Mouse (Mus musculus): ENCODE data around the gene Cnnm4.
"Not testable (repeated sequence)": the region's sequence is repeated elsewhere in the genome, so short reads cannot be mapped to it uniquely, and the experiment has no call there.

DNA sequence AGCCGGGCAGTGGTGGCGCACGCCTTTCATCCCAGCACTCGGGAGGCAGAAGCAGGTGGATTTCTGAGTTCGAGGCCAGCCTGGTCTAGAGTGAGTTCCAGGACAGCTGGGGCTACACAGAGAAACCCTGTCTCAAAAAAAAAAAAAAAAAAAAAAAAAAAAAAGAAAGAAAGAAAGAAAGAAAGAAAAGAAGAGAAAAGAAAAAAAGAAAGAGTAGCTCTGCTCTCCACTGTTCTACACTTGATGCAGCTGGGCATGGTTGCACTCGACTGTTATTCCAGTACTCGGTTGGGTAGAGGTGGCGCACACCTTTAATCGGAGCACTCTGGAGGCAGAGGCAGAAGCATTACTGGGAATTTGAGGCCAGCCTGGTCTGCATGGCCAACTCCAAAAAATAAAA is 65.4 kb downstream of the Cnnm4 start, which contains the start of gene Ankrd23:
- TF ChIP-seq CTCF (IDR thresholded peaks at IDR 0.05; ENCODE audit: low read depth, low read length); POLR2A (IDR thresholded peaks at IDR 0.05; ENCODE audit: extremely low read depth, insufficient read depth, low read length): not testable (repeated sequence)

Data from liver, adult 2 months (tissue).